Mouse (Mus musculus) heart, embryonic 15.5 days (tissue): Measurements from ENCODE around the gene Dnase1l1. TPM values are rescaled to one million over a fixed set of nuclear protein-coding genes. Genes with fewer than 3 reads are reported as not detected.

Experiments used
- ATAC-seq: fragments of 200-750 bp; cut with Nextera tagmentation; replicated peaks from 2 replicates; pipeline ENCODE4 v1.8.0; 2017; ENCODE audit warnings: low read depth, moderate TSS enrichment; ENCODE audit not compliant: insufficient number of reproducible peaks, insufficient read depth, low FRiP score
- H3K27ac ChIP-seq: fragments of 300-500 bp; sonication (generic); 2 replicates; pipeline ENCODE4 v1.5.1; 2015; ENCODE audit warnings: mild to moderate bottlenecking, inconsistent platforms
- H3K27me3 ChIP-seq: fragments of 300-500 bp; sonication (generic); 2 replicates; pipeline ENCODE4 v1.6.1; 2015; ENCODE audit warnings: inconsistent platforms
- H3K36me3 ChIP-seq: fragments of 300-500 bp; sonication (generic); 2 replicates; pipeline ENCODE4 v1.6.1; 2015; ENCODE audit warnings: mild to moderate bottlenecking, inconsistent platforms
- H3K4me1 ChIP-seq: fragments of 300-500 bp; sonication (generic); replicated peaks from 2 replicates; pipeline ENCODE4 v1.6.1; 2015; ENCODE audit warnings: inconsistent platforms
- H3K4me2 ChIP-seq: fragments of 300-500 bp; sonication (generic); 2 replicates; pipeline ENCODE4 v1.6.1; 2015; ENCODE audit warnings: inconsistent platforms, mild to moderate bottlenecking, moderate library complexity
- H3K4me3 ChIP-seq: fragments of 300-500 bp; sonication (generic); 2 replicates; pipeline ENCODE4 v1.5.1; 2015; ENCODE audit warnings: mild to moderate bottlenecking, inconsistent platforms
- H3K9ac ChIP-seq: fragments of 300-500 bp; sonication (generic); 2 replicates; pipeline ENCODE4 v1.6.1; 2015; ENCODE audit warnings: mild to moderate bottlenecking, inconsistent platforms
- H3K9me3 ChIP-seq: fragments of 300-500 bp; sonication (generic); replicated peaks from 2 replicates; pipeline ENCODE4 v1.6.1; 2016; ENCODE audit warnings: inconsistent platforms
- WGBS: fragments of 180-500 bp; shearing (Covaris S2); methylation state at CpG from one replicate; pipeline ENCODE4 v1.1.7; 2015; ENCODE audit warnings: mixed read lengths; 5-methylcytosine and 5-hydroxymethylcytosine counted together
- polyA plus RNA-seq: library from polyadenylated mRNA; unstranded; fragments of >200 nt; fragmentation: Nextera tagmentation; extraction: Ambion mirVana; gene quantifications from 2 replicates; pipeline ENCODE4 v1.2.1, GENCODE M21; 2015

The Dnase1l1 gene
- polyA plus RNA-seq, 1 experiment from 2014 or later = 14.3 TPM

GRCm38 (mm10) chrX:74293431-74293830, 11.3 kb upstream of the Dnase1l1 start:
- H3K36me3 ChIP-seq = no peaks in the 10 kb centered on the region
- no peaks in the 10 kb centered on the region for H3K27me3 ChIP-seq
- H3K9ac ChIP-seq = no peak overlapping the region
- no peaks in the 10 kb centered on the region for H3K4me1 ChIP-seq
- H3K27ac ChIP-seq = no peak overlapping the region
- no peak for ATAC-seq
- WGBS = 64% methylated on average over 4 of the region's 4 CpGs
- no peak overlapping the region for H3K4me2 ChIP-seq
- H3K4me3 ChIP-seq = no peak overlapping the region
- H3K9me3 ChIP-seq = no peaks in the 10 kb centered on the region

GRCm38 (mm10) chrX:74283092-74283437, 928 bp upstream of the Dnase1l1 start:
- H3K27me3 ChIP-seq = no peaks in the 10 kb centered on the region
- peak overlapping the region; percentile 78 for H3K4me2 ChIP-seq
- peak overlapping the region; percentile 64 for H3K4me3 ChIP-seq
- no peaks in the 10 kb centered on the region for H3K36me3 ChIP-seq
- H3K9ac ChIP-seq = peak overlapping the region; percentile 67
- no peak for ATAC-seq
- WGBS = 23% methylated on average over 5 of the region's 5 CpGs
- H3K4me1 ChIP-seq = peaks cover 8% of the 10 kb centered on the region
- H3K27ac ChIP-seq = peak overlapping the region; percentile 92
- no peaks in the 10 kb centered on the region for H3K9me3 ChIP-seq

GRCm38 (mm10) chrX:74282395-74283091, 406 bp upstream of the Dnase1l1 start:
- WGBS = 19% methylated on average over 39 of the region's 39 CpGs
- H3K4me2 ChIP-seq = peak overlapping the region; percentile 78
- H3K9ac ChIP-seq = peak overlapping the region; percentile 67
- peak overlapping the region; percentile 92 for H3K27ac ChIP-seq
- no peaks in the 10 kb centered on the region for H3K27me3 ChIP-seq
- no peaks in the 10 kb centered on the region for H3K9me3 ChIP-seq
- H3K4me1 ChIP-seq = peaks cover 8% of the 10 kb centered on the region
- ATAC-seq = peak; percentile 50
- peak overlapping the region; percentile 64 for H3K4me3 ChIP-seq
- H3K36me3 ChIP-seq = no peaks in the 10 kb centered on the region

GRCm38 (mm10) chrX:74281041-74281731, 951 bp downstream of the Dnase1l1 start:
- Histone ChIP-seq H3K27ac (peak overlapping the region; percentile 92), H3K4me2 (peak overlapping the region; percentile 78), H3K9me3 (no peaks in the 10 kb centered on the region), H3K36me3 (no peaks in the 10 kb centered on the region), H3K9ac (peak overlapping the region; percentile 56), H3K4me1 (peaks cover 8% of the 10 kb centered on the region), H3K27me3 (no peaks in the 10 kb centered on the region), H3K4me3 (peak overlapping the region; percentile 64)
- 9% methylated on average over 14 of the region's 14 CpGs for WGBS
- ATAC-seq = peak; percentile 15

- ATAC-seq = no peak
- no peaks in the 10 kb centered on the region for H3K27me3 ChIP-seq
These were observed 4.2 kb downstream of the Dnase1l1 start for GRCm38 (mm10) chrX:74277916-74278315.

GRCm38 (mm10) chrX:74273422-74274322, 8.5 kb downstream of the Dnase1l1 start:
- Histone ChIP-seq H3K4me3 (no peak overlapping the region), H3K27me3 (no peaks in the 10 kb centered on the region), H3K9ac (no peak overlapping the region), H3K4me2 (no peak overlapping the region), H3K36me3 (peaks cover 3% of the 10 kb centered on the region; the same call in 1 of the 2 replicates), H3K27ac (peak overlapping the region; percentile 37; the same call in 1 of the 2 replicates), H3K4me1 (0 out of 2 replicates have a peak, but pooled peaks cover 5% of the 10 kb centered on the region), H3K9me3 (no peaks in the 10 kb centered on the region)
- WGBS = 29% methylated on average over 10 of the region's 10 CpGs
- no peak for ATAC-seq

More at GRCm38 (mm10) chrX:74277916-74278315, 4.2 kb downstream of the Dnase1l1 start:
- Histone ChIP-seq H3K4me3 (no peak overlapping the region), H3K9me3 (no peaks in the 10 kb centered on the region), H3K36me3 (peaks cover 3% of the 10 kb centered on the region; the same call in 1 of the 2 replicates), H3K4me2 (no peak overlapping the region), H3K27ac (no peak overlapping the region), H3K4me1 (peaks cover 2% of the 10 kb centered on the region; the same call in 1 of the 2 replicates), H3K9ac (no peak overlapping the region)
- 70% methylated on average over 8 of the region's 8 CpGs for WGBS

- H3K4me3 ChIP-seq = peak overlapping the region; percentile 62
- ATAC-seq = no peak
- no peaks in the 10 kb centered on the region for H3K27me3 ChIP-seq
- no peaks in the 10 kb centered on the region for H3K9me3 ChIP-seq
- peak overlapping the region; percentile 60 for H3K4me2 ChIP-seq
- 0 out of 2 replicates have a peak, but pooled peaks cover 5% of the 10 kb centered on the region for H3K4me1 ChIP-seq
- H3K9ac ChIP-seq = peak overlapping the region; percentile 62
- peak overlapping the region; percentile 57 for H3K27ac ChIP-seq
- H3K36me3 ChIP-seq = peaks cover 3% of the 10 kb centered on the region; the same call in 1 of the 2 replicates
- WGBS = 13% methylated on average over 27 of the region's 27 CpGs
These were observed 11.1 kb downstream of the Dnase1l1 start for GRCm38 (mm10) chrX:74270902-74271551.

GRCm38 (mm10) chrX:74270062-74270901, 11.9 kb downstream of the Dnase1l1 start, which contains the start of gene Rpl10:
Gene Rpl10 (plus strand): TSS chrX:74270812.
- Histone ChIP-seq H3K9me3 (no peaks in the 10 kb centered on the region), H3K4me3 (peak within 1 kb of the TSS; percentile 62), H3K4me1 (0 out of 2 replicates have a peak, but pooled peaks cover 5% of the 10 kb centered on the region), H3K9ac (peak within 1 kb of the TSS; percentile 62), H3K27me3 (no peaks in the 10 kb centered on the region), H3K36me3 (peaks cover 3% of the 10 kb centered on the region; the same call in 1 of the 2 replicates), H3K27ac (peak within 1 kb of the TSS; percentile 91), H3K4me2 (peak within 1 kb of the TSS; percentile 60)
- WGBS = 13% methylated on average over 42 of the region's 42 CpGs
- ATAC-seq = peak; percentile 92

- H3K27ac ChIP-seq = peak overlapping the region; percentile 91
- H3K4me2 ChIP-seq = peak overlapping the region; percentile 57
- peak; percentile 29; the same call in 1 of the 2 replicates for ATAC-seq
- no peaks in the 10 kb centered on the region for H3K27me3 ChIP-seq
- no peaks in the 10 kb centered on the region for H3K9me3 ChIP-seq
- peaks cover 3% of the 10 kb centered on the region; the same call in 1 of the 2 replicates for H3K36me3 ChIP-seq
- WGBS = 18% methylated on average over 3 of the region's 3 CpGs
- peak overlapping the region; percentile 62 for H3K4me3 ChIP-seq
- H3K9ac ChIP-seq = peak overlapping the region; percentile 44
- 0 out of 2 replicates have a peak, but pooled peaks cover 5% of the 10 kb centered on the region for H3K4me1 ChIP-seq
These were observed 12.4 kb downstream of the Dnase1l1 start for GRCm38 (mm10) chrX:74269736-74270061.

- peaks cover 4% of the 10 kb centered on the region for H3K4me1 ChIP-seq
- peaks cover 8% of the 10 kb centered on the region; the same call in 1 of the 2 replicates for H3K36me3 ChIP-seq
- no peaks in the 10 kb centered on the region for H3K27me3 ChIP-seq
- no peaks in the 10 kb centered on the region for H3K9me3 ChIP-seq
- H3K4me2 ChIP-seq = no peak overlapping the region
- WGBS = 89% methylated on average over 3 of the region's 3 CpGs
- no peak overlapping the region for H3K9ac ChIP-seq
- H3K27ac ChIP-seq = no peak overlapping the region
- no peak overlapping the region for H3K4me3 ChIP-seq
- no peak for ATAC-seq
These were observed 24.4 kb downstream of the Dnase1l1 start for GRCm38 (mm10) chrX:74257746-74258145.
